Mouse (Mus musculus): ENCODE data around the gene Zfp688.
"Not testable (repeated sequence)": the region's sequence is repeated elsewhere in the genome, so short reads cannot be mapped to it uniquely, and the experiment has no call there.

The Zfp688 gene

DNA sequence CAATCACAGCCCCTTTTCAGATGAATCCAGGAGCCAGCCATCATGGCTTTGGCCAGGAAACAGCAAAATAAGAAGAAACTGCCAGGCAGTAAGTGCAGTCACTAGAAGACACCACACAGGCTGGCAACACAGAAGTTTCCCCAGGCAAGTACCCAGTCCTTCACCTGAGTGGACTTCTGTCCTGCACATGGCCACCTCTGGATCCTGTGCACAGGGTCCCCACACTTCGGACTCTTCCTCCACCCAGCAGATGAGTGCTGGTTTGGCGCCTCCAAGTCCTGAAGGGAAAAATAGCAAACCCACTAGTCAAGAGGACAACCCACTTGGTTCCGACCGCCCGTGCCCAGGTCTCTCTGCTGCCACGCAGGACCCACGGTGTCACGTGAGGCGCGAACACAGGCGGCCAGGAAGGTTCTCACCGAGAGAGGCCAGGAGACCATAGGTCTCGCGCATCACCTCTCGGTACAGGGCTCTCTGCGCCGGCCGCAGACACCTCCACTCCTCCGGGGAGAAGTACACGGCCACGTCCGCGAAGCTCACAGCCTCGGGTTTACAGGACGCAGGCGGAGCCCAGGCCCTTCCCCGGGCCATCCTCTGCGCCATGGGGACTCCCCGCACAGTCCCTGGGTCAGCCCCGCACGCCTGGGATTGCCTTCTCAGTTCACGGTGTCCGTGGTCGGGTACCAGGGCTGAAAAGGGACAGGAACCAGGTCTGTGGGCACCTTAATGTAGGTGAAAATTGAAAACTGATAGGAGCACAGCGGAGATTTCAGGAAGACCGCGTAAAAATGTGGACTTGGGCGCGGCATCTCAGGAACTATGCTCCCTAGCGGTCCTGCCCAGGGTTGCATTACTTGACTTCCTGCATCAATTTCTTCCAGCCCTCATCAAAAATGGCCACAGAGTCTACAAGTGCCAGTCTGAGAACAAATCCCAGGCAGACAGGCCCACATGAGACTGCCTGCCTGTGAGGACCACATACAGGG, 15.6 kb downstream of the Zfp688 start, which contains the start of gene Zfp764:
Zfp764 (minus strand) TSS at position 821 of the 986 bp plus-strand sequence.
- DNase-seq (ENCODE audit: low spot score) = peak; percentile 79

GRCm38 (mm10) chr7:127404101-127404500, 17.8 kb downstream of the Zfp688 start:
- not testable (repeated sequence) for DNase-seq (ENCODE audit: low spot score)

GRCm38 (mm10) chr7:127402980-127403379, 18.9 kb downstream of the Zfp688 start:
- no peak for DNase-seq (ENCODE audit: low spot score)

- no peak for DNase-seq (ENCODE audit: low spot score)
Observed at GRCm38 (mm10) chr7:127400355-127400754, 21.5 kb downstream of the Zfp688 start.

GRCm38 (mm10) chr7:127393944-127394333, 27.9 kb downstream of the Zfp688 start:
- DNase-seq (ENCODE audit: low spot score) = no peak

GRCm38 (mm10) chr7:127393157-127393943, 28.5 kb downstream of the Zfp688 start, which contains the start of gene E430018J23Rik:
Gene E430018J23Rik, minus strand, starts transcription at chr7:127393629.
- DNase-seq (ENCODE audit: low spot score) = peak; percentile 98

GRCm38 (mm10) chr7:127392251-127392824, 29.5 kb downstream of the Zfp688 start:
- DNase-seq (ENCODE audit: low spot score) = no peak

GRCm38 (mm10) chr7:127391538-127391937, 30.3 kb downstream of the Zfp688 start:
- DNase-seq (ENCODE audit: low spot score) = no peak

DNA sequence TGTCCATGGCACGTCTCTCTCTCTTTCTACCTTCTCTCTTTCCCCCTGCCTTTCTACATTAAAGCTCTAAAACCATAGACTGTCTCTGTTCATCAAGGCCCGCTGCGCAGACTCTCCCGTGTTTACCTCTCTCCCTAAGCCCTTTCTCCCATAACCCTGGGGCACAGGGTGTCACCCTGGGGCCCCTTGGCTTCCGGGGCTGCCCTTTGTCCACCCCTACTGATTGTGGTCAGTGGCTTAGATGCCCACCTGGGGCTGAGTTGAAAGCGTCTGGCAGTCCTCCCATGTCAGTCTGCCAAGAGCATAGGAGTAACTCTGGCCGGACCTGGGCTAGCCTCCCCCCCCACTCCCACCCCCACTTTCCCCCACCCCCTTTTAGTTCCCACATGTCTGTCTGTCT, 31.6 kb downstream of the Zfp688 start:
- DNase-seq (ENCODE audit: low spot score) = no peak

GRCm38 (mm10) chr7:127388201-127388600, 33.7 kb downstream of the Zfp688 start:
- DNase-seq (ENCODE audit: low spot score) = not testable (repeated sequence)

DNA sequence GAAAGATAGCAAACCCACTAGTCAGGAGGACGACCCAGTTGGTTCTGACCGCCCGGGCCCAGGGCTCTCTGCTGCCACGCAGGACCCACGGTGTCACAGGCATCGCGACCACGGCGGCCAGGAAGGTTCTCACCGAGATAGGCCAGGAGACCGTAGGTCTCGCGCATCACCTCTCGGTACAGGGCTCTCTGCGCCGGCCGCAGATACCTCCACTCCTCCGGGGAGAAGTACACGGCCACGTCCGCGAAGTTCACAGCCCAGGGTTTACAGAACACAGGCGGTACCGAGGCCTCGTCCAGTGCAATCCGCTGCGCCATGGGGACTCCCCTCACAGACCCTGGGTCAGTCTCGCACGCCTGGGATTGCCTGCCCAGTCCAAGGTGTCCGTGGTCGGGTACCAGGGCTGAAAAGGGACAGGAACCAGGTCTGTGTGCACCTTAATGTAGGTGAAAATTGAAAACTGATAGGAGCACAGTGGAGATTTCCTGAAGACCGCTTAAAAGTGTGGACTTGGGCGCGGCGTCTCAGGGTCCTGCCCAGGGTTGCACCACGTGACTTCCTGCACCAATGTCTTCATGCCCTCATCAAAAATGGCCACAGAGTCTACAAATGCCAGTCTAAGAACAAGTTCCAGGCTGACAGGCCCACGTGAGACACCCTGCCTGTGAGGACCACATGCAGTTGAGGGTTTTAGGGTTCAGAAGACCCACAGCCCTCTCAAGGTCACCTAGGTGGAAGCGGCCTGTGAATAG, 35.1 kb downstream of the Zfp688 start, which contains the start of gene 9130019O22Rik:
9130019O22Rik (minus strand) TSS at position 526 of the 752 bp plus-strand sequence.
- DNase-seq (ENCODE audit: low spot score) = peak; percentile 92

- not testable (repeated sequence) for DNase-seq (ENCODE audit: low spot score)
Observed at GRCm38 (mm10) chr7:127385560-127385959, 36.3 kb downstream of the Zfp688 start.

GRCm38 (mm10) chr7:127378310-127378921, 43.5 kb downstream of the Zfp688 start:
- no peak for DNase-seq (ENCODE audit: low spot score)

DNA sequence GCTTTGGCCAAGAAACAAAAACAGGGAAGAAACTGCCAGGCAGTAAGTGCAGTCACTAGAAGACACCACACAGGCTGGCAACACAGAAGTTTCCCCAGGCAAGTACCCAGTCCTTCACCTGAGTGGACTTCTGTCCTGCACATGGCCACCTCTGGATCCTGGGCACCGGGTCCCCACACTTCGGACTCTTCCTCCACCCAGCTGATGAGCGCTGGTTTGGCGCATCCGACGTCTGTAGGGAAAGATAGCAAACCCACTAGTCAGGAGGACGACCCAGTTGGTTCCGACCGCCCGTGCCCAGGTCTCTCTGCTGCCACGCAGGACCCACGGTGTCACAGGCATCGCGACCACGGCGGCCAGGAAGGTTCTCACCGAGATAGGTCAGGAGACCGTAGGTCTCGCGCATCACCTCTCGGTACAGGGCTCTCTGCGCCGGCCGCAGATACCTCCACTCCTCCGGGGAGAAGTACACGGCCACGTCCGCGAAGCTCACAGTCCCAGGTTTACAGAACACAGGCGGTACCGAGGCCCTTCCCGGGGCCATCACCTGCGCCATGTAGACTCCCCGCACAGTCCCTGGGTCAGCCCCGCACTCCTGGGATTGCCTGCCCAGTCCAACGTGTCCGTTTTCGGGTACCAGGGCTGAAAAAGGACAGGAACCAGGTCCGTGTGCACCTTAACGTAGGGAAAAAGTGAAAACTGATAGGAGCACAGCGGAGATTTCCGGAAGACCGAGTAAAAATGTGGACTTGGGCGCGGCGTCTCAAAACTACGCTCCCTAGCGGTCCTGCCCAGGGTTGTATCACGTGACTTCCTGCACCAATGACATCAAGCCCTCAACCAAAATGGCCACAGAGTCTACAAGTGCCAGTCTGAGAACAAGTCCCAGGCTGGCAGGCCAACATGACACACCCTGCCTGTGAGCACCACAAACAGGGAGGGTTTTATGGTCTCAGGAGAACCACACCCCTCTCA, 46.3 kb downstream of the Zfp688 start, which contains the start of gene Zfp747:
Zfp747 (minus strand) TSS at position 780 of the 975 bp plus-strand sequence.
- peak; percentile 96 for DNase-seq (ENCODE audit: low spot score)

DNA sequence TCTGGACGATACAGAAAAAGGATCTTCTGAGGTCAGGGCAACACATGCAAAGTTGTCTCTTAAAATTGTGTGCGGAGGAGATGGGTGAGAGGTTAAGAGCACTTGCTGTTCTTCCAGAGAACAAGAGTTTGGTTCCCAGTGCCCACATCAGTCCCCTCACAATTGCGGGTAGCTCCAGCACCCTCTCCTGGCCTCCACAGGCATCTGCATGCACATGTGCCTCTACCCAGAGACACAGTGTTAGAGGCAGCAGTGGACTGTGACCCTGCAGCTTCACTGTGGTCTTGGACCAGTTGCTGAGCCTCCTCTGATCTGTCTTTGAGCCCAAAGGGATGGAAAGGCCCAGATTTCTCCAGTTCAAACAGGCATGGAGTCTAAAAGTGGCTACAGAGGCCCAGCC, 50.0 kb downstream of the Zfp688 start:
- DNase-seq (ENCODE audit: low spot score) = not testable (repeated sequence)

DNA sequence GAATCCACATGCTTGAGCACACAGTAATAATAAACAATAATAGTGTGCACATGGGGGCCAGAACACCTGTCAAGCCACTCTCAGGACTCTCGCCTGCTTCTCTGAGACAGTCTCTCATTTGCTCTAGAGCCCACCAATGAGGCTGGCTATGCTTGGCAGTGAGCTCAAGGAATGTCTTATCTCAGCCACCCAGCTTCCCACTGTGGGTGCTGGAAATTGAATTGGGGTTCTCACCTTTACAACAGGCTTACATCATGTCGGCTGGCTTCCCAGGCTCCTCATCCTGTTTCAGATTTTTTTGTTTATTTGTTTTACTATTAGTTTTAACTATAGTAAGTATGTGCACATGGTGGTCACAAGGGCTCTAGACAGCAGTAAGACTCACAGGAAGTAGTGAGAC, 50.7 kb downstream of the Zfp688 start:
- no peak for DNase-seq (ENCODE audit: low spot score)
